Mouse (Mus musculus): ENCODE results near the gene Aip. TPM values are rescaled to one million over a fixed set of nuclear protein-coding genes. Genes with fewer than 3 reads are reported as not detected.

The Aip gene
- polyA plus RNA-seq, 1 experiment from 2014 or later, result 97.5 TPM

- Histone ChIP-seq H3K4me1 (ENCODE audit: control insufficient read depth, insufficient read depth, low read length) (peaks cover 5% of the 10 kb centered on the region; the same call in 1 of the 2 replicates), H3K4me3 (ENCODE audit: low read length) (no peak overlapping the region), H3K27ac (ENCODE audit: low read depth, low read length) (no peak overlapping the region), H3K27me3 (ENCODE audit: control insufficient read depth, insufficient read depth, low read length) (no peaks in the 10 kb centered on the region), H3K4me2 (replicated peaks; ENCODE audit: low read depth, low read length) (no peak overlapping the region), H3K36me3 (ENCODE audit: control insufficient read depth, insufficient read depth, low read length) (peaks cover 68% of the 10 kb centered on the region), H3K9me3 (ENCODE audit: control insufficient read depth, low read length) (no peaks in the 10 kb centered on the region), H3K9ac (ENCODE audit: low read depth, low read length) (no peak overlapping the region)
- no peak for ATAC-seq (ENCODE audit: low FRiP score, low TSS enrichment)
- WGBS, result 80% methylated on average over 13 of the region's 13 CpGs
Measured at GRCm38 (mm10) chr19:4154437-4155222, 29.0 kb upstream of the Aip start.

DNA sequence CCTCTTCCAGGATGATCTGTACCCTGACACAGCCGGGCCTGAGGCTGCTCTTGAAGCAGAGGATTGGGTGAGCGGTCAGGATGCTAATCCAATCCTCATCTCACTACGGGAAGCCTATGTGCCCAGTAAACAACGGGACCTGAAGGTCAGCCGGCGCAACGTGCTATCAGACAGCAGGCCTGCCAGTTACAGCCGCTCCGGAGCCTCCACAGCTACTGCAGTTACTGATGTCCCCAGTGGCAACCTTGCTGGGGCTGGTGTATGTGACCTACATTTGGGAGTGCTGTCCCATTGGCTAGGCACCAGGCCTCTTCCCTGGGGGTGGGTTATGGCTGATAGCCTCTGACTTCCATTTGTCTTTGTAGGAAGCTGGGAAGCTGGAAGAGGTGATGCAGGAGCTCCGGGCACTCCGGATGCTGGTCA lies 27.6 kb upstream of the Aip start, which contains the start of gene Ptprcap:
TSS of gene Ptprcap (plus strand) at position 373 of the 423 bp plus-strand sequence.
- Histone ChIP-seq H3K4me3 (ENCODE audit: low read length) (no peak within 1 kb of the TSS), H3K4me2 (replicated peaks; ENCODE audit: low read depth, low read length) (no peak within 1 kb of the TSS), H3K36me3 (ENCODE audit: control insufficient read depth, insufficient read depth, low read length) (peaks cover 54% of the 10 kb centered on the region), H3K4me1 (ENCODE audit: control insufficient read depth, insufficient read depth, low read length) (peaks cover 12% of the 10 kb centered on the region; the same call in 1 of the 2 replicates), H3K27ac (ENCODE audit: low read depth, low read length) (no peak within 1 kb of the TSS), H3K27me3 (ENCODE audit: control insufficient read depth, insufficient read depth, low read length) (no peaks in the 10 kb centered on the region), H3K9me3 (ENCODE audit: control insufficient read depth, low read length) (no peaks in the 10 kb centered on the region), H3K9ac (ENCODE audit: low read depth, low read length) (peak within 1 kb of the TSS; percentile 13; the same call in 1 of the 2 replicates)
- WGBS, result 85% methylated on average over 11 of the region's 11 CpGs
- ATAC-seq (ENCODE audit: low FRiP score, low TSS enrichment), result no peak

- ATAC-seq (ENCODE audit: low FRiP score, low TSS enrichment), result no peak
- no peaks in the 10 kb centered on the region for H3K9me3 ChIP-seq (ENCODE audit: control insufficient read depth, low read length)
- peaks cover 17% of the 10 kb centered on the region for H3K4me1 ChIP-seq (ENCODE audit: control insufficient read depth, insufficient read depth, low read length)
- H3K27me3 ChIP-seq (ENCODE audit: control insufficient read depth, insufficient read depth, low read length), result no peaks in the 10 kb centered on the region
- no peak overlapping the region for H3K4me2 ChIP-seq (replicated peaks; ENCODE audit: low read depth, low read length)
- no peak overlapping the region for H3K27ac ChIP-seq (ENCODE audit: low read depth, low read length)
- 91% methylated on average over 8 of the region's 8 CpGs for WGBS
- H3K4me3 ChIP-seq (ENCODE audit: low read length), result no peak overlapping the region
- H3K9ac ChIP-seq (ENCODE audit: low read depth, low read length), result peak overlapping the region; percentile 13; the same call in 1 of the 2 replicates
- peaks cover 48% of the 10 kb centered on the region for H3K36me3 ChIP-seq (ENCODE audit: control insufficient read depth, insufficient read depth, low read length)
Measured at GRCm38 (mm10) chr19:4152445-4153231, 27.0 kb upstream of the Aip start.

- H3K4me2 ChIP-seq (replicated peaks; ENCODE audit: low read depth, low read length), result no peak overlapping the region
- H3K27me3 ChIP-seq (ENCODE audit: control insufficient read depth, insufficient read depth, low read length), result no peaks in the 10 kb centered on the region
- no peak for ATAC-seq (ENCODE audit: low FRiP score, low TSS enrichment)
- H3K36me3 ChIP-seq (ENCODE audit: control insufficient read depth, insufficient read depth, low read length), result peaks cover 40% of the 10 kb centered on the region
- peaks cover 18% of the 10 kb centered on the region for H3K4me1 ChIP-seq (ENCODE audit: control insufficient read depth, insufficient read depth, low read length)
- no peaks in the 10 kb centered on the region for H3K9me3 ChIP-seq (ENCODE audit: control insufficient read depth, low read length)
- no peak overlapping the region for H3K4me3 ChIP-seq (ENCODE audit: low read length)
- 85% methylated on average over 5 of the region's 5 CpGs for WGBS
- H3K27ac ChIP-seq (ENCODE audit: low read depth, low read length), result no peak overlapping the region
- no peak overlapping the region for H3K9ac ChIP-seq (ENCODE audit: low read depth, low read length)
Measured at GRCm38 (mm10) chr19:4151898-4152297, 26.2 kb upstream of the Aip start.

DNA sequence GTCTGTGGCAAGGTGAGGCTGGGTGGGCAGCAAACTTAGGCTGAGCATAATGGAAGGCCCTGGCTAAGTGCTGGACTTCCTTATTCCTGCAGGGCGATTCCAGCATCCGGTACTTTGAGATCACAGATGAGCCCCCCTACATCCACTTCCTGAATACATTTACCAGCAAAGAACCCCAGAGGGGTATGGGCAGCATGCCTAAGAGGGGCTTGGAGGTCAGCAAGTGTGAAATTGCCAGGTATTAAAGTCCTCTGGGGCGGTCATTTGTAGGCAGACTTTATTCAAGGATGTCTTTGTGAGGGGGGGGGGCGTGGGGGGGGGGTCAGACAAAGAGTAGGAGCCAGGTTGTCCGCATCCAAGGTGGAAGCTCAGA lies 25.8 kb upstream of the Aip start:
- no peak overlapping the region for H3K4me3 ChIP-seq (ENCODE audit: low read length)
- no peak overlapping the region for H3K4me2 ChIP-seq (replicated peaks; ENCODE audit: low read depth, low read length)
- H3K4me1 ChIP-seq (ENCODE audit: control insufficient read depth, insufficient read depth, low read length), result peaks cover 18% of the 10 kb centered on the region
- ATAC-seq (ENCODE audit: low FRiP score, low TSS enrichment), result no peak
- no peaks in the 10 kb centered on the region for H3K27me3 ChIP-seq (ENCODE audit: control insufficient read depth, insufficient read depth, low read length)
- H3K9me3 ChIP-seq (ENCODE audit: control insufficient read depth, low read length), result no peaks in the 10 kb centered on the region
- WGBS, result 78% methylated on average over 5 of the region's 5 CpGs
- H3K9ac ChIP-seq (ENCODE audit: low read depth, low read length), result no peak overlapping the region
- no peak overlapping the region for H3K27ac ChIP-seq (ENCODE audit: low read depth, low read length)
- peaks cover 36% of the 10 kb centered on the region for H3K36me3 ChIP-seq (ENCODE audit: control insufficient read depth, insufficient read depth, low read length)

- 85% methylated on average over 22 of the region's 22 CpGs for WGBS
- Histone ChIP-seq H3K9me3 (ENCODE audit: control insufficient read depth, low read length) (no peaks in the 10 kb centered on the region), H3K27me3 (ENCODE audit: control insufficient read depth, insufficient read depth, low read length) (no peaks in the 10 kb centered on the region), H3K4me1 (ENCODE audit: control insufficient read depth, insufficient read depth, low read length) (peaks cover 18% of the 10 kb centered on the region), H3K27ac (ENCODE audit: low read depth, low read length) (no peak overlapping the region), H3K36me3 (ENCODE audit: control insufficient read depth, insufficient read depth, low read length) (peaks cover 30% of the 10 kb centered on the region), H3K4me3 (ENCODE audit: low read length) (no peak overlapping the region), H3K9ac (ENCODE audit: low read depth, low read length) (no peak overlapping the region), H3K4me2 (replicated peaks; ENCODE audit: low read depth, low read length) (no peak overlapping the region)
- no peak for ATAC-seq (ENCODE audit: low FRiP score, low TSS enrichment)
Measured at GRCm38 (mm10) chr19:4150567-4151487, 25.2 kb upstream of the Aip start.

DNA sequence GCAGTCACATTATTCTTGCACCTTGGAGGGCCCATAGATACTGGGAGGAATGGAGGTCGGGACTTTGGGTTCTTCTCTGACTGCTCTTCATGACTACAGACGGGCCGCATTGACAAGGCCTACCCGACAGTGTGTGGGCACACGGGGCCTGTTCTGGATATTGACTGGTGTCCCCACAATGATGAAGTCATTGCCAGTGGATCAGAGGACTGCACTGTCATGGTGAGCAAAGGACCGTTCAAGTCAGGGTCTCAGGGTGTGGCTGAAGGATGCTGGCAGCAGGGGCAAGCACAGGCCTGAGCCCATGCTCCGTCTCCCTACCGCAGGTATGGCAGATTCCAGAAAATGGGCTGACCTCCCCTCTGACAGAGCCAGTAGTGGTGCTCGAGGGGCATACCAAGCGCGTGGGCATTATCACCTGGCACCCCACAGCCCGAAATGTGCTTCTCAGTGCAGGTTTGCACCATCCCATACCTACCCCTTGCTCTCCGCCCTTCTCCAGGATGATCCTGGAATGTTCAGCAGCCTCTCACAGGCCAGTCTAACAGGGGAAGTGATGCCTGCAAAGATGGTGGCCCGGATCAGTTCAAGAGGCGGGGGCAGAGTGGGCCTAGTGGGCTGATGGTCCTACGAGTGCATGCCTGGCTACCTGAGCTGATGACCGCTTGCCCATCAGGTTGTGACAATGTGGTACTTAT lies 24.3 kb upstream of the Aip start:
- Histone ChIP-seq H3K4me1 (ENCODE audit: control insufficient read depth, insufficient read depth, low read length) (peaks cover 18% of the 10 kb centered on the region), H3K27ac (ENCODE audit: low read depth, low read length) (no peak overlapping the region), H3K27me3 (ENCODE audit: control insufficient read depth, insufficient read depth, low read length) (no peaks in the 10 kb centered on the region), H3K36me3 (ENCODE audit: control insufficient read depth, insufficient read depth, low read length) (peaks cover 28% of the 10 kb centered on the region), H3K9ac (ENCODE audit: low read depth, low read length) (peak overlapping the region; percentile 68; the same call in 1 of the 2 replicates), H3K4me3 (ENCODE audit: low read length) (peak overlapping the region; percentile 86; the same call in 1 of the 2 replicates), H3K9me3 (ENCODE audit: control insufficient read depth, low read length) (no peaks in the 10 kb centered on the region), H3K4me2 (replicated peaks; ENCODE audit: low read depth, low read length) (peak overlapping the region; percentile 72)
- WGBS, result 94% methylated on average over 17 of the region's 17 CpGs
- no peak for ATAC-seq (ENCODE audit: low FRiP score, low TSS enrichment)

GRCm38 (mm10) chr19:4149283-4149682 lies 23.6 kb upstream of the Aip start:
- no peak for ATAC-seq (ENCODE audit: low FRiP score, low TSS enrichment)
- Histone ChIP-seq H3K27ac (ENCODE audit: low read depth, low read length) (no peak overlapping the region), H3K27me3 (ENCODE audit: control insufficient read depth, insufficient read depth, low read length) (no peaks in the 10 kb centered on the region), H3K9ac (ENCODE audit: low read depth, low read length) (peak overlapping the region; percentile 68; the same call in 1 of the 2 replicates), H3K4me1 (ENCODE audit: control insufficient read depth, insufficient read depth, low read length) (peaks cover 17% of the 10 kb centered on the region), H3K36me3 (ENCODE audit: control insufficient read depth, insufficient read depth, low read length) (peaks cover 28% of the 10 kb centered on the region), H3K4me2 (replicated peaks; ENCODE audit: low read depth, low read length) (peak overlapping the region; percentile 72), H3K4me3 (ENCODE audit: low read length) (peak overlapping the region; percentile 86), H3K9me3 (ENCODE audit: control insufficient read depth, low read length) (no peaks in the 10 kb centered on the region)
- 81% methylated on average over 11 of the region's 11 CpGs for WGBS
